Comparison of ENCODE assay signal across 8 mouse cellular contexts in genomic region chr9:73112919-73113906, GRCm38 (mm10). TPM values are rescaled to one million over a fixed set of nuclear protein-coding genes. Genes with fewer than 3 reads are reported as not detected.
A peak's percentile ranks its signal among the peaks of the same experiment; 100 is the strongest.
DNase-seq lines count a peak whose midpoint lies in the region; ATAC-seq lines count a peak whose summit lies in the region.

Gene Rsl24d1, plus strand, starts transcription at chr9:73113426.

- H3K4me3 ChIP-seq in hindbrain, embryonic 15.5 days: peak within 1 kb of the TSS; percentile 89

- H3K9me3 ChIP-seq in hindbrain, embryonic 15.5 days: no peaks in the 10 kb centered on the region

- WGBS in hindbrain, embryonic 15.5 days: under 1% methylated on average over 64 of the region's 64 CpGs

- H3K4me2 ChIP-seq in hindbrain, embryonic 15.5 days: peak within 1 kb of the TSS; percentile 80

- H3K9ac ChIP-seq in hindbrain, embryonic 15.5 days: peak within 1 kb of the TSS; percentile 79

- peaks cover 11% of the 10 kb centered on the region for H3K4me1 ChIP-seq in hindbrain, embryonic 15.5 days (replicated peaks)

- no peaks in the 10 kb centered on the region for H3K27me3 ChIP-seq in hindbrain, embryonic 15.5 days

- peak; percentile 98 for ATAC-seq in hindbrain, embryonic 15.5 days (ENCODE audit: low FRiP score, low read depth)

- H3K27ac ChIP-seq in hindbrain, embryonic 15.5 days (replicated peaks): peak within 1 kb of the TSS; percentile 82

- DNase-seq in WW6 (ENCODE audit: low read depth, low spot score): peak; percentile 70
- peak; percentile 87 to 90 for DNase-seq in cerebellum, postnatal 36 days
- peak; percentile 90 to 95 for DNase-seq in frontal cortex, postnatal 36 days (ENCODE audit: low spot score in 2 of 2)
- peak; percentile 88 for DNase-seq in left cerebral cortex, adult 11 months (ENCODE audit: low spot score)
- peak; percentile 82 to 89 for DNase-seq in lung, postnatal 4 days
- DNase-seq in retina, postnatal 7 days (ENCODE audit: low read depth, low spot score): peak; percentile 88
- DNase-seq in urinary bladder, postnatal 14 days (ENCODE audit: low spot score): peak; percentile 83

- H3K36me3 ChIP-seq in hindbrain, embryonic 15.5 days: peaks cover 20% of the 10 kb centered on the region

RNA-seq across cellular contexts. Expression of gene Rsl24d1, which starts in this region (rescaled TPM):
- polyA plus RNA-seq in hindbrain, embryonic 15.5 days (2015; fragmentation: Nextera tagmentation; extraction: Ambion mirVana): 96.6 and 97.1 TPM in 2 replicates

Comparison
In these comparisons a context has a peak if more than half of its experiments do, and no peak if none do; other contexts are left out.
1. Peak in every context shown above with its lines: DNase-seq, ATAC-seq, H3K4me3 ChIP-seq and H3K27ac ChIP-seq.